Mouse (Mus musculus) forebrain, embryonic 12.5 days (tissue): ENCODE data around the gene Atpaf1. TPM values are rescaled to one million over a fixed set of nuclear protein-coding genes. Genes with fewer than 3 reads are reported as not detected.

Source experiments
- ATAC-seq: fragments of 200-750 bp; cut with Nextera tagmentation; 2 replicates; pipeline ENCODE4 v1.8.0; 2017; ENCODE audit warnings: moderate TSS enrichment; ENCODE audit not compliant: low FRiP score
- H3K27ac ChIP-seq: fragments of 300-500 bp; sonication (generic); 2 replicates; pipeline ENCODE4 v1.5.1; 2016; ENCODE audit warnings: mild to moderate bottlenecking
- H3K27me3 ChIP-seq: fragments of 300-500 bp; sonication (generic); 2 replicates; pipeline ENCODE4 v1.6.1; 2016; ENCODE audit warnings: mild to moderate bottlenecking
- H3K36me3 ChIP-seq: fragments of 300-500 bp; sonication (generic); replicated peaks from 2 replicates; pipeline ENCODE4 v1.6.1; 2016; ENCODE audit warnings: mild to moderate bottlenecking
- H3K4me1 ChIP-seq: fragments of 300-500 bp; sonication (generic); 2 replicates; pipeline ENCODE4 v1.6.1; 2016
- H3K4me2 ChIP-seq: fragments of 300-500 bp; sonication (generic); 2 replicates; pipeline ENCODE4 v1.6.1; 2016; ENCODE audit warnings: mild to moderate bottlenecking, moderate library complexity
- H3K4me3 ChIP-seq: fragments of 300-500 bp; sonication (generic); replicated peaks from 2 replicates; pipeline ENCODE4 v1.5.1; 2016; ENCODE audit warnings: mild to moderate bottlenecking
- H3K9ac ChIP-seq: fragments of 300-500 bp; sonication (generic); 2 replicates; pipeline ENCODE4 v1.6.1; 2016; ENCODE audit warnings: mild to moderate bottlenecking
- H3K9me3 ChIP-seq: fragments of 300-500 bp; sonication (generic); 2 replicates; pipeline ENCODE4 v1.6.1; 2016
- WGBS: fragments of 180-500 bp; shearing (Covaris S2); methylation state at CpG from one replicate; pipeline ENCODE4 v1.1.7; 2016; 5-methylcytosine and 5-hydroxymethylcytosine counted together
- polyA plus RNA-seq: library from polyadenylated mRNA; unstranded; fragments of >200 nt; fragmentation: Nextera tagmentation; extraction: Ambion mirVana; gene quantifications from 2 replicates; pipeline ENCODE4 v1.2.1, GENCODE M21; 2016

Gene Atpaf1
- polyA plus RNA-seq = 39.5 and 41.0 TPM in 2 replicates

- Histone ChIP-seq H3K9ac (peak within 1 kb of the TSS; percentile 76), H3K4me1 (peaks cover 8% of the 10 kb centered on the region), H3K27ac (0 out of 2 replicates have a peak within 1 kb of the TSS, but pooled peaks have one; percentile 25), H3K4me2 (peak within 1 kb of the TSS; percentile 76), H3K9me3 (no peaks in the 10 kb centered on the region), H3K4me3 (peak within 1 kb of the TSS; percentile 78), H3K27me3 (no peaks in the 10 kb centered on the region), H3K36me3 (peaks cover 12% of the 10 kb centered on the region)
- peak; percentile 94 for ATAC-seq
- WGBS = under 1% methylated on average over 55 of the region's 69 CpGs
Observed at GRCm38 (mm10) chr4:115784769-115785510, at the start of gene Atpaf1. Atpaf1 (plus strand) TSS chr4:115784812.

- H3K9ac ChIP-seq = no peak overlapping the region
- 70% methylated on average over 4 of the region's 4 CpGs for WGBS
- no peak overlapping the region for H3K27ac ChIP-seq
- no peak overlapping the region for H3K4me3 ChIP-seq
- peaks cover 20% of the 10 kb centered on the region for H3K4me1 ChIP-seq
- H3K27me3 ChIP-seq = peaks cover 23% of the 10 kb centered on the region
- no peaks in the 10 kb centered on the region for H3K9me3 ChIP-seq
- ATAC-seq = no peak
- H3K36me3 ChIP-seq = no peaks in the 10 kb centered on the region
- no peak overlapping the region for H3K4me2 ChIP-seq
Observed at GRCm38 (mm10) chr4:115734867-115735266, 49.7 kb upstream of the Atpaf1 start.

DNA sequence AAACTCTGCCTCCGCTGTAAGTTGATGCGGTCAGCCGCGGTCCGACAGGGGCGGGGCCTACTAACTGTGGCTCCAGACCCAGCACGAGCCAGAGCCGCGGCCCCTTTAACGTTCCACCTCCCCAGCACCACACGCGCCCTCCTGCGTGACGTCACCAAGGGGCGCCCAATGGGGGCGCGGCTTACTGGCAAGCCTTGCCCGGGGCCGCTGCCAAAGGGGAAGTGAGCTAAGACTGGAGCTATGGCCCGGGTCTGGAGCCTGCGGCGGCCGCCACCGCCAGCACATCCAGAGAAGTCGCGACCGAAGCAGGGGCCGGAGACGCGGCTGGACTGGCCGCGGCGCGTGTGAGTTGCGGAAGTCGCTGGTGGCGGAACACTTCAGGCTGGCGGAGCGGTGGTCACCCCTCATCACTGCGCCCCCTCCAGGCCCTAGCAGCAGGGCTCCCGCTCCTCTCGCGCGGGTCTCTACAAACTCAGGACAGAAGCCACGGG, 47.0 kb upstream of the Atpaf1 start, which contains the start of gene Efcab14:
Efcab14 (plus strand) TSS at position 194 of the 491 bp plus-strand sequence.
- ATAC-seq = peak; percentile 100
- H3K27ac ChIP-seq = peak within 1 kb of the TSS; percentile 81
- H3K4me2 ChIP-seq = peak within 1 kb of the TSS; percentile 78
- H3K4me1 ChIP-seq = peaks cover 20% of the 10 kb centered on the region
- peaks cover 15% of the 10 kb centered on the region for H3K27me3 ChIP-seq
- peak within 1 kb of the TSS; percentile 85 for H3K9ac ChIP-seq
- WGBS = under 1% methylated on average over 39 of the region's 45 CpGs
- no peaks in the 10 kb centered on the region for H3K9me3 ChIP-seq
- H3K4me3 ChIP-seq = peak within 1 kb of the TSS; percentile 83
- peaks cover 22% of the 10 kb centered on the region for H3K36me3 ChIP-seq

GRCm38 (mm10) chr4:115738481-115738985, 46.1 kb upstream of the Atpaf1 start:
- Histone ChIP-seq H3K36me3 (peaks cover 28% of the 10 kb centered on the region), H3K9me3 (no peaks in the 10 kb centered on the region), H3K4me3 (peak overlapping the region; percentile 83), H3K4me1 (peaks cover 20% of the 10 kb centered on the region), H3K4me2 (peak overlapping the region; percentile 78), H3K27me3 (peaks cover 13% of the 10 kb centered on the region; the same call in 1 of the 2 replicates), H3K27ac (no peak overlapping the region), H3K9ac (peak overlapping the region; percentile 85)
- no peak for ATAC-seq
- WGBS = 53% methylated on average over 13 of the region's 13 CpGs

- Histone ChIP-seq H3K27me3 (no peaks in the 10 kb centered on the region), H3K27ac (no peak overlapping the region), H3K36me3 (peaks cover 36% of the 10 kb centered on the region), H3K9ac (no peak overlapping the region), H3K9me3 (no peaks in the 10 kb centered on the region), H3K4me2 (no peak overlapping the region), H3K4me3 (no peak overlapping the region), H3K4me1 (peaks cover 17% of the 10 kb centered on the region)
- ATAC-seq = no peak
Observed at GRCm38 (mm10) chr4:115742658-115743057, 42.0 kb upstream of the Atpaf1 start.

DNA sequence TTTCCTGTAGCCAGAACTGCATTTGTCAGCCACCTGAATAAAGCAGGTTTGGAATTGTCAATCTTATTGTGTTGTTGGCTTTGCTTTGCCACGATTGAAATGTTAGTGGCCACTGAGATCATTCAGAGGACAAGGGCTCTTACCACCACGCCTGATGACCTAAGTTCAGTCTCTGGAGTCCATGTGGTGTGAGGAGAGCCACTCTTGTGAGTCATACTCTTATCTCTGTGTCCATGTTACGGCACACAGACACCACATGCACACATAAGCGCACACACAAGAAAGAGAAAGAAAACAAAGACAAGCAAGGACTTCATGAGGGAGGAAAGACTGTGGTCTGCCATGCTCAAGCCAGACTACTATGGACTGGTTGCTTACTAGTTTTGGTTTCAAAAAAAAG, 41.5 kb upstream of the Atpaf1 start:
- H3K4me3 ChIP-seq = no peak overlapping the region
- no peak for ATAC-seq
- no peak overlapping the region for H3K4me2 ChIP-seq
- no peak overlapping the region for H3K27ac ChIP-seq
- 88% methylated on average over 4 of the region's 4 CpGs for whole genome bisulfite sequencing
- no peaks in the 10 kb centered on the region for H3K9me3 ChIP-seq
- H3K4me1 ChIP-seq = peaks cover 17% of the 10 kb centered on the region
- no peaks in the 10 kb centered on the region for H3K27me3 ChIP-seq
- H3K36me3 ChIP-seq = peaks cover 38% of the 10 kb centered on the region
- H3K9ac ChIP-seq = no peak overlapping the region

DNA sequence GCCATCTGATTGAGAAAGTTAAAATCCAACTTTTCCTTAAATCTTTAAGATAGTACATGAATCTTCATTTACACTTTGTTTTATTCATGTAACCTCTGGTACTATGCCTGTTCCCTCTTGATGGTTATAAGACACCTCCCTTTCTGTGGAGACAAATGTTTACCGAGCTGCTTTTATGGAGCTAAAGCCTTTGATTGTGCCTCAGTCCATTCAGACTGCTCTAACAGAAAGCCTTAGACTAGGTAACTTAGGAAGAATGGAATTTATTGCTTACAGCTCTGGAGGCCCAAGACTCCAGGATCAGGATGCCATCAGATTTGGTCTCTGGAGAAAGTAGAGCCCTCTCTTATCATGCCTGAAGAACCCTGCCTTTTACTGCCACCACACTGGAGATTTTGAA, 36.4 kb upstream of the Atpaf1 start:
- no peaks in the 10 kb centered on the region for H3K9me3 ChIP-seq
- H3K4me1 ChIP-seq = no peaks in the 10 kb centered on the region
- H3K36me3 ChIP-seq = peaks cover 45% of the 10 kb centered on the region
- ATAC-seq = no peak
- H3K4me3 ChIP-seq = no peak overlapping the region
- WGBS = 63% methylated on average over 1 of the region's 1 CpGs
- H3K4me2 ChIP-seq = no peak overlapping the region
- no peak overlapping the region for H3K9ac ChIP-seq
- no peak overlapping the region for H3K27ac ChIP-seq
- no peaks in the 10 kb centered on the region for H3K27me3 ChIP-seq

- H3K4me2 ChIP-seq = no peak overlapping the region
- H3K4me1 ChIP-seq = no peaks in the 10 kb centered on the region
- H3K36me3 ChIP-seq = peaks cover 55% of the 10 kb centered on the region
- H3K9me3 ChIP-seq = no peaks in the 10 kb centered on the region
- H3K27me3 ChIP-seq = no peaks in the 10 kb centered on the region
- H3K9ac ChIP-seq = no peak overlapping the region
- WGBS = 91% methylated on average over 1 of the region's 1 CpGs
- ATAC-seq = no peak
- no peak overlapping the region for H3K4me3 ChIP-seq
- H3K27ac ChIP-seq = no peak overlapping the region
Observed at GRCm38 (mm10) chr4:115749336-115749735, 35.3 kb upstream of the Atpaf1 start.

- H3K27ac ChIP-seq = no peak overlapping the region
- no peaks in the 10 kb centered on the region for H3K4me1 ChIP-seq
- H3K9me3 ChIP-seq = no peaks in the 10 kb centered on the region
- no peak overlapping the region for H3K9ac ChIP-seq
- ATAC-seq = no peak
- H3K4me2 ChIP-seq = no peak overlapping the region
- H3K27me3 ChIP-seq = no peaks in the 10 kb centered on the region
- 94% methylated on average over 3 of the region's 3 CpGs for WGBS
- H3K36me3 ChIP-seq = peaks cover 45% of the 10 kb centered on the region
- H3K4me3 ChIP-seq = no peak overlapping the region
Observed at GRCm38 (mm10) chr4:115754101-115754500, 30.5 kb upstream of the Atpaf1 start.

- H3K9ac ChIP-seq = no peak overlapping the region
- no peak overlapping the region for H3K4me2 ChIP-seq
- no peak overlapping the region for H3K4me3 ChIP-seq
- H3K4me1 ChIP-seq = no peaks in the 10 kb centered on the region
- no peak for ATAC-seq
- H3K9me3 ChIP-seq = no peaks in the 10 kb centered on the region
- WGBS = 88% methylated on average over 1 of the region's 1 CpGs
- no peaks in the 10 kb centered on the region for H3K27me3 ChIP-seq
- H3K36me3 ChIP-seq = peaks cover 43% of the 10 kb centered on the region
- no peak overlapping the region for H3K27ac ChIP-seq
Observed at GRCm38 (mm10) chr4:115754851-115755250, 29.8 kb upstream of the Atpaf1 start.

DNA sequence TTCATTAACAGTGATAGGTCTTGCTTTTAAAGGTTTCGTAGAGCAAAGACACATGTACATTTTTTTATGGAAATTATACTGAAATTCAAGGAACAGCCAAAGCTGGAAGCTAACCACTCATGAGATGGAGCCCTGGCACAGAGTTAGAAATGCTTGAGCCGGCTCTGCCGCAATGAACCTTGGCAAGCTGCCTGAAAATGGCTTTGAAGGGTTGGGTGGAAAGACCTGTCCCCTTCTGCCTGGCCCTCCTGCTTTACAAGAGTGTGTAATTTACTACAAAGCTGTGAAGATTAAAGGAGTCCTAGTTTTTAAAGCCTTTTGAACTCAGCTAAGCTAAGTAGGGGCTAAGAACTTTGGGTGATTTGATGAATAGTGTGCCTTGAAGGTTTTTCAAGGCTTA, 23.4 kb upstream of the Atpaf1 start:
- WGBS = 73% methylated on average over 3 of the region's 3 CpGs
- no peak overlapping the region; the same call in 1 of the 2 replicates for H3K27ac ChIP-seq
- H3K4me1 ChIP-seq = no peaks in the 10 kb centered on the region
- no peaks in the 10 kb centered on the region for H3K27me3 ChIP-seq
- no peak overlapping the region for H3K4me3 ChIP-seq
- H3K9me3 ChIP-seq = no peaks in the 10 kb centered on the region
- H3K36me3 ChIP-seq = peaks cover 52% of the 10 kb centered on the region
- H3K4me2 ChIP-seq = no peak overlapping the region
- no peak overlapping the region for H3K9ac ChIP-seq
- no peak; the same call in 1 of the 2 replicates for ATAC-seq

GRCm38 (mm10) chr4:115764581-115764980, 20.0 kb upstream of the Atpaf1 start:
- no peak overlapping the region for H3K27ac ChIP-seq
- WGBS = 92% methylated on average over 11 of the region's 11 CpGs
- H3K4me3 ChIP-seq = no peak overlapping the region
- H3K4me1 ChIP-seq = no peaks in the 10 kb centered on the region; the same call in 1 of the 2 replicates
- no peak for ATAC-seq
- peaks cover 58% of the 10 kb centered on the region for H3K36me3 ChIP-seq
- H3K4me2 ChIP-seq = no peak overlapping the region
- H3K9ac ChIP-seq = no peak overlapping the region
- H3K9me3 ChIP-seq = no peaks in the 10 kb centered on the region
- H3K27me3 ChIP-seq = no peaks in the 10 kb centered on the region
